Mouse (Mus musculus) T-cell, adult 2 months (primary cell): ENCODE data around the gene Il17re.

Source experiments
- DNase-seq: peaks from one replicate; pipeline ENCODE4 v3.0.0; 2022; ENCODE audit warnings: low spot score

The Il17re gene

GRCm38 (mm10) chr6:113443091-113443490, 15.2 kb upstream of the Il17re start:
- peak; percentile 37 for DNase-seq

GRCm38 (mm10) chr6:113444207-113444965, 13.9 kb upstream of the Il17re start:
- DNase-seq, result no peak

GRCm38 (mm10) chr6:113447639-113448038, 10.6 kb upstream of the Il17re start:
- no peak for DNase-seq

- no peak for DNase-seq
Measured at GRCm38 (mm10) chr6:113451839-113452238, 6.4 kb upstream of the Il17re start.

- no peak for DNase-seq
Measured at GRCm38 (mm10) chr6:113455007-113455406, 3.3 kb upstream of the Il17re start.

- no peak for DNase-seq
Measured at GRCm38 (mm10) chr6:113458635-113459034, 351 bp downstream of the Il17re start.

- no peak for DNase-seq
Measured at GRCm38 (mm10) chr6:113464040-113464439, 5.8 kb downstream of the Il17re start.

- no peak for DNase-seq
Measured at GRCm38 (mm10) chr6:113465602-113466001, 7.3 kb downstream of the Il17re start.

GRCm38 (mm10) chr6:113468512-113468911, 10.2 kb downstream of the Il17re start:
- DNase-seq, result no peak

GRCm38 (mm10) chr6:113469021-113469420, 10.7 kb downstream of the Il17re start:
- peak; percentile 76 for DNase-seq

GRCm38 (mm10) chr6:113469432-113469831, 11.1 kb downstream of the Il17re start:
- DNase-seq, result peak; percentile 15

- DNase-seq, result no peak
Measured at GRCm38 (mm10) chr6:113471297-113471936, 13.1 kb downstream of the Il17re start, which contains the start of gene Il17rc. TSS of gene Il17rc (plus strand) at chr6:113471427.

- DNase-seq, result no peak
Measured at GRCm38 (mm10) chr6:113472061-113472460, 13.8 kb downstream of the Il17re start.

GRCm38 (mm10) chr6:113473246-113473645, 15.0 kb downstream of the Il17re start:
- DNase-seq, result no peak

GRCm38 (mm10) chr6:113473715-113474114, 15.4 kb downstream of the Il17re start:
- no peak for DNase-seq

- no peak for DNase-seq
Measured at GRCm38 (mm10) chr6:113477353-113477752, 19.1 kb downstream of the Il17re start.

GRCm38 (mm10) chr6:113478906-113479305, 20.6 kb downstream of the Il17re start:
- DNase-seq, result no peak

- DNase-seq, result no peak
Measured at GRCm38 (mm10) chr6:113480555-113481373, 22.5 kb downstream of the Il17re start.

GRCm38 (mm10) chr6:113482477-113483099, 24.3 kb downstream of the Il17re start:
- peak; percentile 50 for DNase-seq

GRCm38 (mm10) chr6:113483100-113483615, 24.9 kb downstream of the Il17re start, which contains the start of gene Creld1:
TSS of gene Creld1 (plus strand) at chr6:113483297.
- DNase-seq, result peak; percentile 91

GRCm38 (mm10) chr6:113483729-113484128, 25.4 kb downstream of the Il17re start:
- no peak for DNase-seq

GRCm38 (mm10) chr6:113487125-113487576, 28.9 kb downstream of the Il17re start:
- peak; percentile 71 for DNase-seq
